Mouse (Mus musculus): ENCODE data around the gene Ercc2. TPM values are rescaled to one million over a fixed set of nuclear protein-coding genes. Genes with fewer than 3 reads are reported as not detected.

Ercc2 gene
- polyA plus RNA-seq, 1 experiment from 2014 or later, result 18.3 TPM

DNA sequence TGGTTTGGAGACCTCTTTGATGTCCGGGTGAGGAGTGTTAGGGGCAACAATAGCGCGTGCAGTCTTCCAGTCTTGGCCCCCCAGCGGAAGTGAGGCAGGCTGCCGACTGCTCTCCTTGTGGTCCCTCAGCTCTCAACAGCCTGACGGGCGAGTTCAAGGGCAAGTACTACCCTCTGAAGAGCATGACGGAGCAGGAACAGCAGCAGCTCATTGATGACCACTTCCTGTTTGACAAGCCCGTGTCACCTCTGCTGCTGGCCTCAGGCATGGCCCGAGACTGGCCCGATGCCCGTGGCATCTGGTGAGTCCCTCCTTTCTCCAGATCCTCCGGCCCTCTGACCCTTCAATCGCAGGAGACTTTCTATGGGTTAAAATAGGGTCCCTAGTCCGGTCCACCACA lies 34.8 kb downstream of the Ercc2 start:
- Histone ChIP-seq H3K27ac (no peak overlapping the region), H3K36me3 (no peaks in the 10 kb centered on the region), H3K4me3 (no peak overlapping the region), H3K9ac (no peak overlapping the region), H3K4me1 (peaks cover 4% of the 10 kb centered on the region; the same call in 1 of the 2 replicates), H3K4me2 (replicated peaks) (no peak overlapping the region), H3K9me3 (peaks cover 4% of the 10 kb centered on the region; the same call in 1 of the 2 replicates), H3K27me3 (peaks cover 54% of the 10 kb centered on the region)
- whole genome bisulfite sequencing, result 75% methylated on average over 15 of the region's 15 CpGs
- no peak for ATAC-seq (ENCODE audit: low FRiP score, low read depth)

DNA sequence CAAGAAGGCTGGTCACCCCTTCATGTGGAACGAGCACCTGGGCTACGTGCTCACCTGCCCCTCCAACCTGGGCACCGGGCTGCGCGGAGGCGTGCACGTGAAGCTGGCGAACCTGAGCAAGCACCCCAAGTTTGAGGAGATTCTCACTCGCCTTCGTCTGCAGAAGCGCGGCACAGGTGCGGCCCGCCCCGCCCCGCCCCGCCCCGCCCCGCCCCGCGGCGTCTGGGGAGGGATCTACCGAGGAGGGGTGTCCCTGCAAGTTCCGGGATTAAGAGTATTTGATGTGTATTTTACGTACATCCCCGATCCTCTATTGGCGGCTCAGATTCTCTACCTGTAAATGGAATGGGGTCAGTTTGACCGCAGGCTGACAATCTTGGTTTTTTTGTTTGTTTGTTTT lies 38.3 kb downstream of the Ercc2 start:
- 7% methylated on average over 28 of the region's 28 CpGs for WGBS
- peaks cover 4% of the 10 kb centered on the region; the same call in 1 of the 2 replicates for H3K4me1 ChIP-seq
- H3K27me3 ChIP-seq, result peaks cover 60% of the 10 kb centered on the region
- no peak overlapping the region; the same call in 1 of the 2 replicates for H3K4me2 ChIP-seq (replicated peaks)
- no peak for ATAC-seq (ENCODE audit: low FRiP score, low read depth)
- H3K36me3 ChIP-seq, result peaks cover 5% of the 10 kb centered on the region
- H3K4me3 ChIP-seq, result 0 out of 2 replicates have a peak overlapping the region, but pooled peaks have one; percentile 3
- peaks cover 4% of the 10 kb centered on the region; the same call in 1 of the 2 replicates for H3K9me3 ChIP-seq
- H3K27ac ChIP-seq, result no peak overlapping the region
- no peak overlapping the region for H3K9ac ChIP-seq

DNA sequence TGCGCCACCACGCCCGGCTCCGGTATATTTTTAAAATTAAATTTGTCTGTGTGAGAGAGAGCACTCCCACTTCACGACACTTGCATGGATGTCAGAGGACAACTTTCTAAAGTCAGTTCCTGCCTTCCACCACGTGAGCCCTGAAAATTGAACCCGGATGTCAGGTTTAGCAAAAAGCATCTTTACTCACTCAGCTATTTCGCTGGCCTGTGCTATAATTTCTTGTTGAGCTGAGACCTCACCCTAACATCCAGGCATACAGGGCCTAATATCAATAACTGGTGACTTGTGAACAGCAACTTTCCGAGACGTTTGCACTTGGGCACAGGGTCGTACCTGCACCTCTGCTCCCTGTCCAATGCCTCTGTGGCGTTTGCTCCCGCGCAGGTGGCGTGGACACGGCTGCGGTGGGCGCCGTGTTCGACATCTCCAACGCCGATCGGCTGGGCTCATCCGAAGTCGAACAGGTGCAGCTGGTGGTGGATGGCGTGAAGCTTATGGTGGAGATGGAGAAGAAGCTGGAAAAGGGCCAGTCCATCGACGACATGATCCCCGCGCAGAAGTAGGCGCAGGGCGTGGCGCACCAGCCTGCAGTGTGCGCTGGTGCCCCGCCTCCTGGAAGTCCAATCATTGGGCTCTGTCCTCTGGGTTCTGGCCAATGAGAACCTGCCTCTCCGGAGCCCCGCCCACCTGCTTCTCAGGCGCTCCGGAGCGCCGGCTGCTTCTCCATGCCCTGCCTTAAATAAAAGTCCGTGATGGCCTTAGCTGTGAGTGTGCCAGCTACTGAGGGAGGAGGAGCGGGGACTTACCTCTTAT lies 39.2 kb downstream of the Ercc2 start:
- Histone ChIP-seq H3K9ac (no peak overlapping the region), H3K9me3 (peaks cover 4% of the 10 kb centered on the region; the same call in 1 of the 2 replicates), H3K27ac (no peak overlapping the region), H3K36me3 (peaks cover 14% of the 10 kb centered on the region), H3K4me1 (peaks cover 4% of the 10 kb centered on the region; the same call in 1 of the 2 replicates), H3K4me3 (peak overlapping the region; percentile 36), H3K4me2 (replicated peaks) (peak overlapping the region; percentile 63), H3K27me3 (peaks cover 60% of the 10 kb centered on the region)
- ATAC-seq (ENCODE audit: low FRiP score, low read depth), result peak; percentile 93
- WGBS, result 11% methylated on average over 43 of the region's 43 CpGs

DNA sequence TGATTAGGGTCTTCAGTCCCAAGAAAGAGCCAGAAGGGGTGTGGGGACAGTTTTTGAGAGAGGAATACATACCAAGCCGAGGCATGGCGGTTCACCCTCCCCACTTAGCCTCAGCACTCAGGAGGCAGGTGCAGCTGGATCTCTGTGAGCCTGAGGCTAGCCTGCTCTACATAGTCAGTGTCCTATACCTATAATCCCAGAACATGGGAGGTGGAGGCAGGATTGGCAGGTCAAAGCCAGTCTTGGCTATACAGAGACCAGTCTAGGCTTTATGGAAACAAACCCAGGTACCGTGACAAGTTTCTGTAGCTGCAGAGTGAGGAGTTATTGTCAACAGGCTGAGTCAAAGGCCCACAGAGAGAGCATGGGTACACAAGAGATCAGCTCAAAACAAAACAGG lies 41.3 kb downstream of the Ercc2 start:
- H3K4me1 ChIP-seq, result peaks cover 4% of the 10 kb centered on the region; the same call in 1 of the 2 replicates
- no peak overlapping the region for H3K4me3 ChIP-seq
- H3K9me3 ChIP-seq, result peaks cover 2% of the 10 kb centered on the region; the same call in 1 of the 2 replicates
- peaks cover 44% of the 10 kb centered on the region for H3K27me3 ChIP-seq
- ATAC-seq (ENCODE audit: low FRiP score, low read depth), result no peak
- H3K27ac ChIP-seq, result no peak overlapping the region
- H3K4me2 ChIP-seq (replicated peaks), result no peak overlapping the region
- H3K36me3 ChIP-seq, result peaks cover 34% of the 10 kb centered on the region
- 89% methylated on average over 3 of the region's 3 CpGs for WGBS
- no peak overlapping the region for H3K9ac ChIP-seq

DNA sequence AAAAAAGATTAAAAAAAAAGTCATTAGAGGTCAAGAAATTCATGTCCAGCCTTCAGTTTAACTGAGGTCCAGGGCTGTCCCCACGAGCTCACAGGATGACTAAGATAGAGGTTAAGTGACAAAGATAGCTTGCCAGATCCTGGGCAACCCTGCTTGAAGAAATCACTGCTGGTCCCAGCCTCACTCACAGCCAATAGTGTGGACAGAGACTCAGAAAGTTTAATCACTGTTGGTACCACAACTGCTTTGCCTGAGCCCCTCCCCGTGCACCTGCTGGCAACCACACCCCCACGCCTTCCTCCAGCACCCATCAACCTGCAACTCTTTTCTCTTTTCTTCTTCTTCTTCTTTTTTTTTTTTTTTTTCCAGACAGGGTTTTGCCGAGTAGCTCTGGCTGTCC lies 42.2 kb downstream of the Ercc2 start:
- Histone ChIP-seq H3K9me3 (no peaks in the 10 kb centered on the region), H3K27ac (no peak overlapping the region), H3K27me3 (peaks cover 35% of the 10 kb centered on the region), H3K4me2 (replicated peaks) (no peak overlapping the region), H3K4me1 (peaks cover 4% of the 10 kb centered on the region; the same call in 1 of the 2 replicates), H3K4me3 (no peak overlapping the region), H3K9ac (no peak overlapping the region), H3K36me3 (peaks cover 44% of the 10 kb centered on the region)
- WGBS, result 64% methylated on average over 4 of the region's 4 CpGs
- no peak for ATAC-seq (ENCODE audit: low FRiP score, low read depth)

DNA sequence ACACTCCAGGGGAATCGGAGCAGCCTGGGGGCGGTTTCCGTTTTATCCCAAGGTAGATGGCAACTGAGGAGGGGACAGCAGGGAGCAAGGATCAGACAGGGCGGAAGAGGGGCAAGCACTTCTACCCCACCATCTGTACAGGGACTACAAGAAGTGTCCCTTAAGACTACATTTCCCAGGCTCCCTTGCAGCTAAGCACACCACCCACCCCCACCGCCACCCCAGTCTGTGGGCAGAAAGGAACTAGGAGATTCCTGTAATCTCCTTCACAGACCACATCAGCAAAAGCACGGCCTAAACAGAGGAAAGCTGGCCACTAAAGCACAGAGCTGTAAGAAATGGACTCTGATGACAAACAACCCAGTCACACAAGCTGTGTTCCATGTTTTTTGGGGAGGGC lies 44.5 kb downstream of the Ercc2 start:
- H3K27me3 ChIP-seq, result peaks cover 12% of the 10 kb centered on the region
- no peak overlapping the region for H3K4me2 ChIP-seq (replicated peaks)
- H3K4me3 ChIP-seq, result no peak overlapping the region
- H3K9me3 ChIP-seq, result no peaks in the 10 kb centered on the region
- WGBS, result 76% methylated on average over 6 of the region's 6 CpGs
- H3K9ac ChIP-seq, result no peak overlapping the region
- ATAC-seq (ENCODE audit: low FRiP score, low read depth), result no peak
- no peaks in the 10 kb centered on the region for H3K4me1 ChIP-seq
- no peak overlapping the region for H3K27ac ChIP-seq
- H3K36me3 ChIP-seq, result peaks cover 67% of the 10 kb centered on the region

DNA sequence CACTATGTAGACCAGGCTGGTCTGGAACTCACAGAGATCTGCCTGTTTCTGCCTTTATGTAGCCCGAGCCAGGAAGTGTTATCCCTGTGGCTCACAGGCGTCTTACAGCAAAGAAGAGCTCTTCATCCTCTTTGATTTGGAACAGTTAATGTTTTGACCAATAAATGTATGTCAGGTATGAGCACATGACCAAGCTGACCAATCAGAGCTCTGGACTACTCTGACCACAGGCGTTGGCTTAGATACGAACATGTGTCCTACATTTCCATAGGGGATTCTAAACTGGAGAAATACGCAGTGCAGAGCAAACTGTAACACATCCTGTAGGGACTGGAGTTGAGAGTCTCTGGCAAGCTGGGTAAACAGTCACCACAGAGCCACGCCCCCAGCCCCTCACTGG lies 45.1 kb downstream of the Ercc2 start:
- WGBS, result 92% methylated on average over 6 of the region's 6 CpGs
- H3K9ac ChIP-seq, result no peak overlapping the region
- peaks cover 6% of the 10 kb centered on the region for H3K27me3 ChIP-seq
- peaks cover 72% of the 10 kb centered on the region for H3K36me3 ChIP-seq
- no peaks in the 10 kb centered on the region for H3K9me3 ChIP-seq
- no peak overlapping the region for H3K27ac ChIP-seq
- no peak for ATAC-seq (ENCODE audit: low FRiP score, low read depth)
- no peak overlapping the region for H3K4me2 ChIP-seq (replicated peaks)
- H3K4me1 ChIP-seq, result no peaks in the 10 kb centered on the region
- no peak overlapping the region for H3K4me3 ChIP-seq

DNA sequence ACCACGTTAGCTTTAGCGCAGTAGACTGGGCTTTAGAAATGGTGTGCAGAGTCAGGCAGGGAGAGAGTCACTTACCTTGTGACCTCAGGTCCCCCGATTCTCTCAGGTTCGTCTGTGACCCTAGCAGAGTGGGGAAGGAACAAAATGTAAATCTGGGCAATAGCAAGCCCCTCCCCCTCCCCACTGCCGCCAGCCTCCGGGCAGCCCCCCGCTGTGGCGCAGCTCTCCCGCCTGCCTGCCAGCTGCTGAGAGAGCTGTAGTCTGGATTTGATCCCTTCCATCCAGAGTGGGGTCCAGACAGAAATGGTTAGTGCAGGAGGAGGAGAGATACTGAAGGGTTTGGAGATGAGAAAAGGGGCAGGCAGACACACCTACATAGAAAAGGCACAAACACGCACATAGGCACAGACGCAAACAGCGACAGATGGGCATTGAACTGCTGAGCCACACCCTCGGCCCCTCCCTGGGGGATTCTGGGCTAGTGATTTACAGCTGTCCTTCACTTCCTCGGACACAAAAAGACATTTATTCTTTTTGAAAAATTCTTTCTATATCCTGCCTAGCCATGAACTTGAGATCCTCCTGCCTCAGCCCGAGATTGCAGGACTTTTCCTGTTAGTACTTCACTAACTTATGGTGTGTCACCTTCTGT lies 46.3 kb downstream of the Ercc2 start:
- no peaks in the 10 kb centered on the region for H3K4me1 ChIP-seq
- no peaks in the 10 kb centered on the region for H3K27me3 ChIP-seq
- H3K9ac ChIP-seq, result no peak overlapping the region
- H3K36me3 ChIP-seq, result peaks cover 85% of the 10 kb centered on the region
- H3K4me2 ChIP-seq (replicated peaks), result no peak overlapping the region
- H3K27ac ChIP-seq, result no peak overlapping the region
- WGBS, result 68% methylated on average over 15 of the region's 15 CpGs
- ATAC-seq (ENCODE audit: low FRiP score, low read depth), result no peak
- H3K9me3 ChIP-seq, result peaks cover 4% of the 10 kb centered on the region; the same call in 1 of the 2 replicates
- no peak overlapping the region for H3K4me3 ChIP-seq

DNA sequence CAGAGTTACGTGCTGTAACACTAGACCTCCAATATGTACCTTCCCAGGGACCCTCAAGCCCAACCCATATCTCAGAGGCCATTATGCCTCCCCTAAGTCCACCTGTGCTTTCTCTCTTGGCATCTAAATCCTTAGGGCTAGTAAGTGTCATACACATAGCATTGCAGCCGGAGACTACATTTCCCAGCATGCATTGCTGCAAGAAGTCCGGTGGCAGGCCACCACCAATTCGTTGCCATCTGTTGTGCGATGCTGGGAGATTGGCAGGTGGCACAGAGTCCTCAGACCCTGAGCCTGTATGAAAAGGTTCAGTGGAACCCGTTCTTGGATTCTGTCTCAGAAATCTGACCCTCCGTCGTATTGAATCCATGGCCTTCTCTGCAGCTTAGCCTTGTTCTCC lies 47.9 kb downstream of the Ercc2 start:
- Histone ChIP-seq H3K27ac (no peak overlapping the region), H3K36me3 (peaks cover 100% of the 10 kb centered on the region), H3K4me2 (replicated peaks) (no peak overlapping the region), H3K9ac (no peak overlapping the region), H3K4me3 (no peak overlapping the region), H3K27me3 (no peaks in the 10 kb centered on the region), H3K4me1 (no peaks in the 10 kb centered on the region), H3K9me3 (peaks cover 4% of the 10 kb centered on the region; the same call in 1 of the 2 replicates)
- WGBS, result 72% methylated on average over 8 of the region's 8 CpGs
- ATAC-seq (ENCODE audit: low FRiP score, low read depth), result no peak

DNA sequence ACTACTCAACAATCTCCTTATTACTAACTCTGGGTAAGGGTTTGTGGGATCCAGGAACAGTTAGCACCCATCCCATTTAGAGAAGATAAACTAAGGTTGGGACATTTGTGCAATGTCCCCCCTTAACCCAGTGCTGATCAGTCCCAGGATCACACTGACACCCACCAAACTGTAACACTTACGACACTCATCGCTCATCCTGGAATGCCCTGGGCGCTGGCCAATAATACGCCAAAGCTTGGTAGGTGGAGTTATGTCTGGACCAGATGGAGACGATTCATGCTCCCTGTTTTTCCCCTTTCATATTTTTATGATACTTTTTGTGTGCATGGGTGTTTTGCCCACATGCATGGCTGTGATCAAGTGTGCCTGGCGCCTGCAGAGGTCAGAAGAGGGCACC lies 48.6 kb downstream of the Ercc2 start:
- WGBS, result 88% methylated on average over 6 of the region's 6 CpGs
- Histone ChIP-seq H3K9ac (no peak overlapping the region), H3K27me3 (no peaks in the 10 kb centered on the region), H3K4me1 (no peaks in the 10 kb centered on the region), H3K4me2 (replicated peaks) (no peak overlapping the region), H3K36me3 (peaks cover 100% of the 10 kb centered on the region), H3K27ac (no peak overlapping the region), H3K4me3 (no peak overlapping the region), H3K9me3 (peaks cover 4% of the 10 kb centered on the region; the same call in 1 of the 2 replicates)
- ATAC-seq (ENCODE audit: low FRiP score, low read depth), result no peak

DNA sequence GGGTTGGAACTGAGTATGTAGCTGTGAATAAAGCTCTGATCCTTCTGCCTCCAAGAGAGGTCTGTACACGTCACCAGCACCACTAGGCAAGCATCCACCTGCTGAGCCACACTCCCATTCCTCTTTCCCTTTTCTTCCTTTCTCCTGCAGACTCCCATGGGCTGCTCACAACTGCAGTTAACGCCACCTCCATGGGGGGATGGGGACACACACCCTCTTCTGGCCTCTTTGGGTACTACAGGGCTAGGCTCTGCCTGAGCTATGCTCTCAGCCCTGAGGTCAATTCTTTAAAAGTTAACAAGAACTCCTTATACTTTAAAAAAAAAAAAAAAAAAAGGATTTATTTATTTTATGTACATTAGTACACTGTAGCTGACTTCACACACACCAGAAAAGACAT lies 50.7 kb downstream of the Ercc2 start:
- Histone ChIP-seq H3K9ac (no peak overlapping the region), H3K9me3 (peaks cover 4% of the 10 kb centered on the region; the same call in 1 of the 2 replicates), H3K27ac (no peak overlapping the region), H3K4me1 (no peaks in the 10 kb centered on the region), H3K27me3 (no peaks in the 10 kb centered on the region), H3K36me3 (peaks cover 100% of the 10 kb centered on the region), H3K4me3 (no peak overlapping the region), H3K4me2 (replicated peaks) (no peak overlapping the region)
- ATAC-seq (ENCODE audit: low FRiP score, low read depth), result no peak
- 93% methylated on average over 2 of the region's 2 CpGs for WGBS

DNA sequence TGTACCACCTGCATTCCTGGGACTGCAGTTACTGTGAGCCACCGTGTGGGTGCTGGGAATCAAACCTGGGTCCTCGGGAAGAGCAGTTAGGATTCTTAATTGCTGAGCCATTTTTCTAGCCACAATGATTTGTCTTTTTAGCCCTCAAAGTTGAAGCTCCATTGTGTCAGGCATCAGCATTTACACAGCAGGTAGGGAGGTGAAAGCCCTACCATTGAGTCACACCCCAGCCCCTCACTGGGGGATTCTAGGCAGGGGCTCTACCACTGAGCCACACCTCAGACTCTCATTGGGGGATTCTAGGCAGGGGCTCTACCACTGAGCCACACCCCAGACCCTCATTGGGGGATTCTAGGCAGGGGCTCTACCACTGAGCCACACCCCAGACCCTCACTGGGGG lies 54.5 kb downstream of the Ercc2 start:
- Histone ChIP-seq H3K27me3 (no peaks in the 10 kb centered on the region), H3K9me3 (peaks cover 4% of the 10 kb centered on the region; the same call in 1 of the 2 replicates), H3K27ac (no peak overlapping the region), H3K4me1 (no peaks in the 10 kb centered on the region), H3K36me3 (peaks cover 98% of the 10 kb centered on the region), H3K4me3 (no peak overlapping the region), H3K9ac (no peak overlapping the region), H3K4me2 (replicated peaks) (no peak overlapping the region)
- no peak for ATAC-seq (ENCODE audit: low FRiP score, low read depth)
- 98% methylated on average over 2 of the region's 2 CpGs for WGBS

Data from limb, embryonic 13.5 days (tissue).